Mouse (Mus musculus) megakaryocyte, embryonic 14.5 days (primary cell): ENCODE data around the gene Srp54b.
"Not testable (repeated sequence)": the region's sequence is repeated elsewhere in the genome, so short reads cannot be mapped to it uniquely, and the experiment has no call there.

Source experiments
- FLI1 ChIP-seq: IDR thresholded peaks from 2 replicates; pipeline ENCODE4 v1.6.1; 2012; ENCODE audit warnings: low read length, inconsistent platforms, mixed read lengths
- GATA1 ChIP-seq: IDR thresholded peaks from 3 replicates; pipeline ENCODE4 v1.6.1; 2012; ENCODE audit warnings: mixed read lengths, low read length, inconsistent platforms, borderline replicate concordance

GRCm38 (mm10) chr12:55155449-55155783 is 512 bp downstream of the Srp54b start:
- TF ChIP-seq GATA1, FLI1: not testable (repeated sequence)
